Mouse (Mus musculus) left cerebral cortex, adult 11 months (tissue): ENCODE results near the gene Hils1.

Experiments
- DNase-seq: peaks from one replicate; pipeline ENCODE4 v3.0.0; 2022; ENCODE audit warnings: low spot score

The Hils1 gene

DNA sequence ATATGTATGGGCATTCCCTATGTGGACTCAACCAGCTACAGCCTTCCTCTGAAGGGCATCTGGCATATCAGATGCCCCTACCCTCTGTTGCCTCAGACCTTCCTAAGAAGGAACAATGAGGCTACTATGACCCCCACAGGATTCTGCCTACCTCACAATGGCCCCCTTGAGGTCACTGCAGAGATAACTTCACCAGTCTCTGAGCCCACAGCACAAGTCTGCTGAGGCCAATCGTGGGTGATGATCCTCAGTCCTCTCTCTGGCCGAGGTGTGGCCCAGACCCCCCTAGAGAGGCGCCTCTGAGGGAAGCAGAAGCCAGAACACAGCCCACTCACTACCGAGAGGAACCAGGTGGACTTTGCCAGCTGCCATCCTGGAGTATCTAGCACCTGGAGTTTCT is at the start of gene Hils1:
Hils1 (plus strand) TSS at position 175 of the 400 bp plus-strand sequence.
- no peak for DNase-seq

GRCm38 (mm10) chr11:94917717-94918116 is 49.7 kb upstream of the Hils1 start:
- no peak for DNase-seq

GRCm38 (mm10) chr11:94920996-94921401 is 46.4 kb upstream of the Hils1 start:
- DNase-seq = no peak

- DNase-seq = no peak
Measured at GRCm38 (mm10) chr11:94924977-94925376, 42.4 kb upstream of the Hils1 start.

DNA sequence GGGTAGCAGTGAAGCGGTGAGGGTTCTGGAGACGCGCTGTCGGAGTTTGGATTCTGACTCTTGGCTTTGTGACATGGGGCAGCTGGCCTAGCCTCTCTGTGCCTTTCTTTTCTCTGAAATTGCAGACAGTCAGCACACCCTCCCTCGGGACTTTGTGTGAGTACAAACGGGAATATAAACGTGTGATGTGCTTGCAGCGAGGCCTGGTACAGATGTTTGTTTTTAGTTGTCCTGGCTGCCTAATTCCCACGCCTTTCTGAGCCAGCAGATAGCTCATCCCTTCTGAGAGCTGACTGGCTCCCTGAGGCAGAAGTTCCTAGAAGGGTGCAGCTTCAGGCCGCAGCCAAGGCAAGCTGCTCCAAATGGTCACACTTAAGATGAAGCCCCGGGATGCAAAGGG is 41.0 kb upstream of the Hils1 start:
- no peak for DNase-seq

GRCm38 (mm10) chr11:94927771-94928291 is 39.6 kb upstream of the Hils1 start:
- no peak for DNase-seq

DNA sequence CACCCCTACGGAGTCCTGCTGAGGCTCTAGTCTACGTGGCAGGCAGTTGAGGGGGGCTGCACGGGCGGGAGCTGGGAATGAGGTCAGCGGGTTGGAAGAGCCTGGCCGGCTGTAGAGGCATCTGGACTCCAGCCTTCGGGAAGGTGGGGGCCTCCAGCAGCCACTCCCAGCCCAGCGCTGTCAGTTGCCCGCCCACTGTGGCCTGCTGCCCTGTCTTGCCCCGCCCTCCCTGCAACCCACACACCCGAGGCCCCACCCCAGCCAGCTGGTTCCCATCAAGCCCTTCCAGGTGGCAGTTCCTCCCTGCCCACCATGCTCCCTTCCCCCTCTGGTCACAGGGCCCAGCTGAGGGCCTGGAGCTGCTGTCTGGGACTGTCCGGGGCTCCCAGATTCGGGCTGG is 38.6 kb upstream of the Hils1 start:
- DNase-seq = no peak

DNA sequence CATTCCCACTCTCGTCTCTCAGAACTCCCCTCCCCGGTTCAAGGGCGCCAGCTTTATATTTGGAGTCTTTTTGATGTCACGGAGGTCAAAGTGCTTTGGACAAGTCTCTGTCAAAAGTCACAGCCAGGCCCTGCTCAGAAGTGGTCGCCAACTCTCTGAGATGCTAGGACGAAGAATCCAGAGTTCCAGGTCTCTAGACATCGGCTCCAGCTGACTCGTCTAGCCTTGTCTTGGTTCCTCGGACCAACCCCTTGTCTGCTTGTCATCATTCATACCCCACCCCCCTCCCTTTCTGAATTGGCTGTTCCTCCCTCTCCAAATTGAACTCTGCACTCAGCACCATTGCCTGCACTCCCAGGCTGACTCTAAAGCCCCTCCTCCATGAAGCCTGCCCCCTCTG is 37.8 kb upstream of the Hils1 start:
- no peak for DNase-seq

- DNase-seq = no peak
Measured at GRCm38 (mm10) chr11:94930151-94930550, 37.2 kb upstream of the Hils1 start.

DNA sequence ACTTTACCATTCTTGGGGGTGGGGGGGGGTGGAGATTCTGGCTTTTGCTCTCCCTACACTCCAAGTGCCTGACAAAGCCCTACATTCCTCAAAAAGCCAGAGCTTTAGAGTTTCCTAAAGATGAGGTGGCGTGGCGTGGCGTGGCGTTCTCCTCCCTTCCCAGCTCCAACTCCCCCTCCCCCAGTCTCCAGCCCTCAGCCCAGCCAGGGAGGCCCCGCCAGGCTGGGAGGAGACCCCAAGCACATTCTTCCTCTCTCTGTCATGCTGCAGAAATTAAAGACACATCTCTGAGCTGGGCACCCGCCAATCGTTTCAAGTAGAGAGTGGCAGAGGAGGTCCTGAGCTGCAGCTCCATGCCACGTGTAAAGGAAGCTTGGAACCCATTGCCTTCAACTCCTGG is 33.8 kb upstream of the Hils1 start:
- no peak for DNase-seq

DNA sequence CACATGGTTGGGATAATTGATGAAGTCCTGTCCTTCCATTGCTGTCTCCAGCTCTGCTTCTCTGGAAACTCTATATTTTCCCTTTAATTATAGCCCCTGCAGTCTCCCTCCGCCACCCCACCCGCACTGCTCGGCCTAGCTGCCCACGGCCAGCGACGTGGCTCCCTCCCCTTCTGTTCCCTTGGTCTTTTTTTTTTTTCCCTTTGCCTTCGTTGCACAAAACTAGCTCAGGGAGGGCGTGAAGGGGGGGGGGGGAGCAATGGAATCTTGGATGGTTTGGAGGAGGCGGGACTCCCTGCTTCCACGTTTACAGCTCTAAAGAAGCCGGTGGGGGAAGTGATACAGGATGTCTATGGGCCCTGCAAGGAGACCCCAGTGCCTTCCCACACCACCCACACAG is 32.9 kb upstream of the Hils1 start:
- no peak for DNase-seq

DNA sequence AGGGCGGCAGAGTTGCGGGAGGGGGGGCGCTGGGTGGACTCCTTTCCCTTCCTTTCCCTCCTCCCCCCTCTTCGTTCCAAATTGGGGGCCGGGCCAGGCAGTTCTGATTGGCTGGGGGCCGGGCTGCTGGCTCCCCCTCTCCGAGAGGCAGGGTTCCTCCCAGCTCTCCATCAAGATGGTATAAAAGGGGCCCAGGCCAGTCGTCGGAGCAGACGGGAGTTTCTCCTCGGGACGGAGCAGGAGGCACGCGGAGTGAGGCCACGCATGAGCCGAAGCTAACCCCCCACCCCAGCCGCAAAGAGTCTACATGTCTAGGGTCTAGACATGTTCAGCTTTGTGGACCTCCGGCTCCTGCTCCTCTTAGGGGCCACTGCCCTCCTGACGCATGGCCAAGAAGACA is 31.3 kb upstream of the Hils1 start, which contains the start of gene Col1a1:
Col1a1 (plus strand) TSS at position 180 of the 400 bp plus-strand sequence.
- no peak for DNase-seq

DNA sequence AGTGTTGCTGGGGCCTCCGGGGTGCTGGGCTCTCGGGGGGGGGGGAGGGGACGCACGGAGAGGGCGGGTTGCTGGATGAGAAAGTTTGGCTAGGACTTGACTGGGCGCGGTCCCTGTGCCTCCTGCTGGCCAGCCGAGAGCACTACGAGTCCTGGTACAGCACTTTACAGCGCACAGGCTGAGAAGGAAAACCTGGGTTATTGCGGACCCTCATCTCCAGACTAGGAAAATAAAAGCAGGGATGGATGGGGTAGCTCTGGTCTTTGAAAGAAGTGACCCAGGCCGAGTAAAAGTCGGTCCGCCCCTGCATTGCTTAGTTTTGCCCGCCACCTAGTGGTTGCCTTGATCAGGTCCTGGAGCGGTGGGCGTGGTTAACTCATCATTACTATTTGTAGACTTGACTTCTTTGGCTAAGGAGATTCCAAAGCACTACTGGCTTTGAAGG is 30.5 kb upstream of the Hils1 start:
- DNase-seq = peak; percentile 76

DNA sequence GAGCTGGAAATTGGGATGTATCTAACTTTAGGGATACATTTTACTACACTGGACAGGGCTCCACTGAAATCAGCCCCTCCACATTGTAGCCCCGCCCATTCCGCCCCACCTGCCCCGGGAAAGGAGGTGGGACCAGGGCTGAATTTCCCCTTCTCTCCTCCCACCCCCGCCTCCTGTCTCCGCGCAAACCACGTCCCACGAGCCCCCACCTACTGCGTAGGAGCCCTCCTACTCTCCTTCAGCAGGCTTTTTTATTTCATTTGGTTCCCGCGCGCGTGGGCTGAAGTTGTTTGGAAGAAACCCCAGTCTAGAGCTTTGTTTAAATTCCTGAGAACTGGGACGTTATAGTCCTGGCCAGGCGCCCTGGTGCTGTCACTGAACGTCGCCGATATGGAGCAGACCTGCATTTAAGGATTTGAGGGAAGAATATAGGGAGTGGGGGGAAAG is 30.0 kb upstream of the Hils1 start:
- DNase-seq = no peak

GRCm38 (mm10) chr11:94937787-94938186 is 29.6 kb upstream of the Hils1 start:
- DNase-seq = no peak

DNA sequence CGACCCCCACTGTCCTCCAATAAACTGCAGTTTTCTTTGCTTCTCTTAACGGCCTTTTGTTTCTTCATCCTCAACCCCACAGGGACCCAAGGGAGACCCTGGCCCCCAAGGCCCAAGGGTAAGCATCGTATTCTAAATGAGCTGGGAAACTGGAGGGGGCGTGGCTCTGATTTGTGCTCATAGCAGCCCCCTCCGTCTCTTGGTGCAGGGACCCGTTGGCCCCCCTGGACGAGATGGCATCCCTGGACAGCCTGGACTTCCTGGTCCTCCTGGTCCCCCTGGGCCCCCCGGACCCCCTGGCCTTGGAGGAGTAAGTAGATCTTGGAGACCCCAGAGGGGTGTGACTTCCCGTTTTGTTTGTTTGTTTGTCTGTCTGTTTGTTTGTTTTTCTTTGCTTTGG is 29.1 kb upstream of the Hils1 start:
- DNase-seq = no peak

GRCm38 (mm10) chr11:94939280-94939679 is 28.1 kb upstream of the Hils1 start:
- DNase-seq = no peak

GRCm38 (mm10) chr11:94941121-94941520 is 26.3 kb upstream of the Hils1 start:
- DNase-seq = no peak

GRCm38 (mm10) chr11:94941776-94942175 is 25.6 kb upstream of the Hils1 start:
- DNase-seq = no peak

- no peak for DNase-seq
Measured at GRCm38 (mm10) chr11:94942282-94943023, 24.9 kb upstream of the Hils1 start.

DNA sequence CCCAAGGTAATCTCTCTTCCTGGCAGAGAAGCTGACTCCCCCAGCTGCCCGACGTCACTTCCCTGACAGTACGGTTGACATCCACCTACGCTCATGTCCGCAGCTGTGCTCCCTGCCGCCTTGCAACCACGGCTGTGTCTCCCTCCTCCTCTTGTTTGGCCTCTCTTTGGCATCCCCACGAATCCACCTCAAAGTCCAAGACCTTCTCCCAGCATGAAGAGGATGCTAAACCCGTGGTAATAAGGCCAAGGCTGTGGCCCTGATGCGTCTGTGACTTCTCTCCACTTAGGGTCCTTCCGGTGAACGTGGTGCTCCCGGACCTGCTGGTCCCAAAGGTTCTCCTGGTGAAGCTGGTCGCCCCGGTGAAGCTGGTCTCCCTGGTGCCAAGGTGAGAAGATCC is 24.3 kb upstream of the Hils1 start:
- no peak for DNase-seq

GRCm38 (mm10) chr11:94944295-94944694 is 23.1 kb upstream of the Hils1 start:
- no peak for DNase-seq

- no peak for DNase-seq
Measured at GRCm38 (mm10) chr11:94945236-94945635, 22.2 kb upstream of the Hils1 start.

GRCm38 (mm10) chr11:94952169-94952568 is 15.2 kb upstream of the Hils1 start:
- no peak for DNase-seq
